ENCODE assay signal across 11 mouse cellular contexts in genomic region chr5:35943541-35943940, GRCm38 (mm10). TPM values are rescaled to one million over a fixed set of nuclear protein-coding genes. Genes with fewer than 3 reads are reported as not detected.
DNase-seq lines count a peak whose midpoint lies in the region.
"Had no signal": no experiment of that assay in that cellular context is flagged by ENCODE, and none has a peak within 500 bp of the region (broad histone marks: within the 10 kb centered on the region; RNA-seq: fewer than 3 reads in every experiment).

No protein-coding gene starts in this region.

- intact Hi-C loops in left cerebral cortex, postnatal 25 days (cut with DNase I), result loop anchor here (5.0 kb wide), 1 partner anchor 51 kb away; the partner anchor contains the start of gene Afap1

- DNase-seq in brain, adult 2 months (ENCODE audit: low read depth, low spot score), result peak; percentile 56
- peak; percentile 52 for DNase-seq in gonadal fat pad, adult 2 months (ENCODE audit: low read depth)
- DNase-seq in heart, postnatal 4 days, result peak; percentile 49
- peak; percentile 78 for DNase-seq in lung, postnatal 10 days
- no peak for DNase-seq in left cerebral cortex, postnatal 25 days (ENCODE audit: low spot score in 2 of 2)
- DNase-seq in spleen, postnatal 36 days (ENCODE audit: low spot score in 2 of 2), result no peak
- no peak for DNase-seq in adrenal gland, adult (ENCODE audit: inconsistent age in 2 of 2, low spot score in 1 of 2)
- DNase-seq: adrenal gland, adult 8-10 months; cerebellum, postnatal 25 days; layer of hippocampus, adult 9-11 months; thymus, postnatal 25 days had no signal

RNA-seq across cellular contexts. Expression of gene Afap1, which starts 50.4 kb away (rescaled TPM):
- polyA plus RNA-seq in gonadal fat pad, adult 2 months (2012; rRNA removed), result 19.8 and 20.0 TPM in 2 replicates
- total RNA-seq in heart, postnatal 4 days (2021), result 10 to 100 TPM; 45.2 to 45.9 TPM
- total RNA-seq in left cerebral cortex, postnatal 25 days (2021), result 10 to 100 TPM; 30.3 to 31.1 TPM

Comparison
In these comparisons a context has a peak if more than half of its experiments do, and no peak if none do; other contexts are left out.
1. DNase-seq: peak in brain, adult 2 months (single experiment), gonadal fat pad, adult 2 months (single experiment), heart, postnatal 4 days (single experiment) and lung, postnatal 10 days (single experiment); none in left cerebral cortex, postnatal 25 days (0 of 2), spleen, postnatal 36 days (0 of 2) and adrenal gland, adult (0 of 2).